Mouse (Mus musculus) E14TG2a.4 (cell line): Measurements from ENCODE around the gene Fam69a.

Experiments
- H3K27me3 ChIP-seq: 2 replicates; pipeline ENCODE4 v1.6.1; 2014; ENCODE audit warnings: low read length, control low read depth; ENCODE audit not compliant: insufficient read depth
- H3K36me3 ChIP-seq: 2 replicates; pipeline ENCODE4 v1.6.1; 2014; ENCODE audit warnings: low read length, control low read depth; ENCODE audit not compliant: insufficient read depth
- H3K4me1 ChIP-seq: replicated peaks from 2 replicates; pipeline ENCODE4 v1.6.1; 2014; ENCODE audit warnings: low read depth, low read length, control low read depth
- H3K4me3 ChIP-seq: replicated peaks from 2 replicates; pipeline ENCODE4 v1.5.1; 2014; ENCODE audit warnings: mild to moderate bottlenecking, low read length
- H3K9me3 ChIP-seq: 2 replicates; pipeline ENCODE4 v1.6.1; 2014; ENCODE audit warnings: low read length, control low read depth
- CTCF ChIP-seq: conservative IDR thresholded peaks from 2 replicates; pipeline ENCODE4 v1.5.1; 2014; ENCODE audit warnings: low read length
- NANOG ChIP-seq: IDR thresholded peaks from 2 replicates; pipeline ENCODE4 v1.6.1; 2014; ENCODE audit warnings: borderline replicate concordance, low read length, mixed read lengths
- POU5F1 ChIP-seq: IDR thresholded peaks from 2 replicates; pipeline ENCODE4 v1.6.1; 2014; ENCODE audit warnings: low read length, borderline replicate concordance

The Fam69a gene

DNA sequence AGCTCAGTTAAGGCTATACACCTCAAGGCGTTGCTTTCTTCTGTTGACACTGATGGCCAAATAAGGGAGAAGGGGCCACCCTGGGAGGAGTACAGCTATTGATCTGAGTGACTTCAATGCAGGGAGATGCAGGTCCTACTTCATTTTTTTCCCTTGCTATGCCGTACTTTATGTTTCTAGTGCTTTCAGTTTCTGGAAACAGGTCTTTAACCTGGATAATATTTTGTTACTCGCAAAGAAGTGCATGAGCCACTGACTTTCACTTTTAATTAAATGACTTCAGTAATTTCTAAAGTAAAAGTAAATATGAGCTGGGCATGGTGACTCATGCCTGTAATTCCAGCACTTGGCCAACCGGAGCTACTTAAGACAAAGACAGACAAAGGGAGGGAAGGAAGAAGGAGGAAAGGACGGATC is 958 bp upstream of the Fam69a start:
- H3K4me3 ChIP-seq: peak overlapping the region; percentile 92
- peaks cover 20% of the 10 kb centered on the region for H3K4me1 ChIP-seq
- no peaks in the 10 kb centered on the region for H3K9me3 ChIP-seq
- H3K27me3 ChIP-seq: peaks cover 11% of the 10 kb centered on the region
- H3K36me3 ChIP-seq: no peaks in the 10 kb centered on the region
- TF ChIP-seq CTCF (no peak), POU5F1 (no peak)

DNA sequence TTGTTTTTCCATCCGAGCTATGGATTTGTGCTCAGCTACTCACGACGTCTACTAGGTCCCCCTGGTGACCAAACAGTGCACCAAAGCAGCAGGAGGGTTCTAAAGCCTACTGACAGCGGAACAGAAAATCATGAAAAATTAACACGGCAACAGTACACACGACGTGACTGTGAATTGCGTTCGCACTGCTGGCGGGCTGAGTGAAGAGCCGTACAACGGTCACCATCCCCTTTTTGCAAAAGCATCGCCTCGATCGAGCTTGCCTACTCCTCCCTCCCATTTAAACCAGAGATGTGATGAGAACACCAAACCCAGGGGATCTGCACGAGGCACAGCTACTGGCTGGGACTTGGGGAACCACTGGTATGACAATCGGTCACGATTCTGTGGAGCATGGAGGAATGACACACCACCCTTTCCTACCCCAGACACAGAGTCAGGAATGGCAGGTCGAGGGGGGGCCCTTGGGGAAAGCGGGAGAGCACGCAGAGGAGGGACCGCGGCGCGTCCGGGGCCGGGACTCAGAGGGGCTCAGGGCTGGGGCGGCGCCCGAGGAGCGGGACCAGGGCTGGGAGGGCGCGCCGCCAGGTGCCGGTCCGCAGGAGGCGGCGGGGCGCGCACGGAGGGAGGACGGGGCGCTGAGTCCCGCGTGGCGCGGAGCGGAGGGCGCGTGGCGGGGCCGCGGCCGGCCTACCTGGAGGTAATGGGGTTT is 474 bp downstream of the Fam69a start:
- H3K4me3 ChIP-seq: peak overlapping the region; percentile 92
- no peak for TF ChIP-seq POU5F1
- TF ChIP-seq NANOG: no peak
- TF ChIP-seq CTCF: peak; percentile 26
- peaks cover 11% of the 10 kb centered on the region for H3K4me1 ChIP-seq
- H3K9me3 ChIP-seq: no peaks in the 10 kb centered on the region
- peaks cover 11% of the 10 kb centered on the region for H3K27me3 ChIP-seq
- H3K36me3 ChIP-seq: no peaks in the 10 kb centered on the region

DNA sequence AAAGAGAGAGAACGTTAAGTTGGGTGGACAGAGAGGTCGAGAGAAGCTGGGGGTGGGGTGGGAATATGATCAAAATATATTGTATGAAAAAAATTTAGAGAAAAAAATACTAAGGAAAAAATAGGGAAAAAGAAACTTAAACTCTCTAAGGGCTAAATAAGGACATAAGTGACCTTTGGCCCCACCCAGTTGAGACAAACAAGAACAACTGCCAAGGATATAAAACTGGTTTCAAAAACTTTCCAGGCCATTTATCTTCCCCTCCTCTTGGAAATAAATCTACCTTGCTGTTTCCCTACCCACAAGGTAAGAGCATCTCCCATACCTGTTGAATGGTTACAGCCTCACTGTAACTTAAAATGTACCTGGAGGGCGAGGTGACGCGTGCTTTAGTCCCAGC is 2.9 kb downstream of the Fam69a start:
- TF ChIP-seq POU5F1 (no peak), NANOG (no peak), CTCF (no peak)
- Histone ChIP-seq H3K9me3 (no peaks in the 10 kb centered on the region), H3K36me3 (no peaks in the 10 kb centered on the region), H3K4me3 (no peak overlapping the region), H3K27me3 (peaks cover 2% of the 10 kb centered on the region; the same call in 1 of the 2 replicates), H3K4me1 (peaks cover 11% of the 10 kb centered on the region)

DNA sequence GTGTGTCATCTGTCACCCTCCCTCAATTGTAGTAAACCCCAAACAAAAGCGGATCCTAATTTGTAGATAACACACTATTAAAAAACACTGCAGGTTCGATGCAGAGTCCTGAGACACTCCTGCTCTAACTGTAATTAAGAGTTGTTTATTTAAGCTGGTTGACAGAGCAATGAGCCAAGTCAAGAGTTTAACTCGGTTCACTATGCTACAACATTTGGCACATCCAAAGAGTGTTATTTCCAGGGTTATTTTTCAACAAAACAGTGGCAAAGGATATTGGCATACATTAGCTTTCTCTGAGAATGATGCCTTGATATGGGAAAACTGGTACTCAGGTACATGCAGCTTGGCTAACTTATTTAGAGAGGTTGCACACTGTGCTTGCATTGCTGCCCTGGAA is 4.9 kb downstream of the Fam69a start:
- no peak for TF ChIP-seq CTCF
- Histone ChIP-seq H3K4me3 (no peak overlapping the region), H3K9me3 (no peaks in the 10 kb centered on the region), H3K4me1 (peaks cover 5% of the 10 kb centered on the region), H3K36me3 (no peaks in the 10 kb centered on the region), H3K27me3 (peaks cover 2% of the 10 kb centered on the region; the same call in 1 of the 2 replicates)

DNA sequence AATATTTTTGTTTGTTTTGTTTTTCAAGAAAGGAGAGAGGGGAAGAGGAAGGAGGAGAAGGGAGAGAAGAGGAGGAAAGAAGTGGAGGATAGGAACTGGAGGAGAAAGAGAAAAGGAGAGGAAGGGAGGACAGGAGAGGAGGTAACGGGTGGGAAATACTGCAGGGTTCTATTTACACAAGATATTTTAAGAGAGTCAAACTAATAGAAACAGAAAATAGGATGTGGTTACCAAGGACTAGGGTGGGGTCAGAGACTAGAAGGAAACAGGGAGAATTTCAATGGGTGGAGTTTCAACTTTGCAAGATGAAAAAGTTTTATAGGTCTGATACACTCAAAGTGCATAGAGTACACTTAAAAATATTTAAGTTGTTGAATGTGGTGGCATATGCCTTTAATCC is 7.0 kb downstream of the Fam69a start:
- Histone ChIP-seq H3K4me3 (no peak overlapping the region), H3K9me3 (no peaks in the 10 kb centered on the region), H3K4me1 (no peaks in the 10 kb centered on the region), H3K36me3 (no peaks in the 10 kb centered on the region), H3K27me3 (0 out of 2 replicates have a peak, but pooled peaks cover under 1% of the 10 kb centered on the region)
- TF ChIP-seq CTCF (no peak), NANOG (no peak), POU5F1 (no peak)

DNA sequence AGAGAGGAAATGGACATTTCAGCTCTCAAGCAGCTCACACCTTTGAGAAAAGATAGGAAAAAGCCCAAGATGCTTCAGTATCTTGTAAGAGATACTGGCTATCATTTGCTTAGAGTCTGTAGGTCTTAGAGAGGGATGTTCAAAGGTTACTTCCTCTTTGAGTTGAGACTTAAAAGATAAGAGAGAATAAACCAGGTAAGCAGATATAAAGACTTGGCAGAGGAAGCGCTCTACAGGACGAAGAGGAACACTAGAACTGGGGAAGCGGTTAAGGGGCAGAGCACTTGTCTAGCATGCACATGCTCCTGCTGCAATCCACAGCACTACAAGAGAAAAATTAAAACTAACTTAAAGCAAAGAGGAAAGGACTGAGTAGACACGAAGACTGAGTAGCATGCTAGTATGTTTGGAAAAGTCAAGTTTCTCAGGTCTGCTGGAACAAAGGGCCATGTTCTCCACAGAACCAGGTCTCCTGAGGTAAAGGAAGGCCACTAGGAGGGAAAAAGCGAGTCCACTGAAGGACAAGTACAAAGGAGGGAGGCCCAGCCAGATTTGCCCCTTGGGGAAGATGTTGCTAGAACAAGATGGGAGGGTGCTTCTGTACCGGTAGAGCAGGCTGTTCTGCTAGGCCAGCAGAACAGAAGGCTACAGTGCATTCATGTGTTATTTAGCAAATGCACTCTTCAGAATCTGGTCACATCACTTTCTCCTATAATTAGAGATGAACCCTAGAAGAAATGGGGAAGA is 8.4 kb downstream of the Fam69a start:
- no peak for TF ChIP-seq NANOG

DNA sequence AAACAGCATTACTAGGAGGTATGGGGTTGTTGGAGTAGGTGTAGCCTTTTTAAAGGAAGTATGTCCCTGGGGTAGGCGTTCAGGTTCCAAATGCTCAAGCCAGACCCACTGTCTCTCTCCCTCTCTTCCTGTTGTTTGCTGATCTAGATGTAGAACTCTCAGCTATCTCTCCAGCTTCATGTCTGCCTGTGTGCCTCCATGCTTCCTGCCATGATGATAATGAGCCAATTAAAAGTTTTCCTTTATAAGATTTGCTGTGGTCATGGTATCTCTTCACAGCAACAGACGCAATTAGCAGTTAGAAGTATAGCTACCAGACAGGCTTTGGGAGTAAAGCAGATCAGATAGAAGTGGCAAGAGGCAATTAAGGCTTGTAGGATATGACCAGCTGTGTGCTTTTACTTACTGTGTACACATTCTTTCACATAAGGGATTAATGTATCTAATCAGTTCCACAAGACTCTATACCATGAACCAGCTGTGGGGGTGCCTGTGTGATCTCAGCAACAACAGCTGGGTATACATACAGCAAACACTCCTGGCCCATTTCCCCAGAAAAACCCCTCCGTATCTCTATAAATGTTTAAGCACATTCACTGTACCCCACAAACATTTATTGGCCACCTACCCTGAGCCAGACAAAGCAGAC is 9.1 kb downstream of the Fam69a start:
- no peaks in the 10 kb centered on the region for H3K36me3 ChIP-seq
- no peaks in the 10 kb centered on the region for H3K27me3 ChIP-seq
- no peaks in the 10 kb centered on the region for H3K9me3 ChIP-seq
- H3K4me3 ChIP-seq: no peak overlapping the region
- TF ChIP-seq CTCF (no peak), POU5F1 (no peak), NANOG (no peak)
- peaks cover 12% of the 10 kb centered on the region for H3K4me1 ChIP-seq

More for the DNA sequence above, 8.4 kb downstream of the Fam69a start:
- H3K9me3 ChIP-seq: no peaks in the 10 kb centered on the region
- no peak overlapping the region for H3K4me3 ChIP-seq
- H3K4me1 ChIP-seq: peaks cover 5% of the 10 kb centered on the region
- H3K27me3 ChIP-seq: no peaks in the 10 kb centered on the region
- H3K36me3 ChIP-seq: no peaks in the 10 kb centered on the region

DNA sequence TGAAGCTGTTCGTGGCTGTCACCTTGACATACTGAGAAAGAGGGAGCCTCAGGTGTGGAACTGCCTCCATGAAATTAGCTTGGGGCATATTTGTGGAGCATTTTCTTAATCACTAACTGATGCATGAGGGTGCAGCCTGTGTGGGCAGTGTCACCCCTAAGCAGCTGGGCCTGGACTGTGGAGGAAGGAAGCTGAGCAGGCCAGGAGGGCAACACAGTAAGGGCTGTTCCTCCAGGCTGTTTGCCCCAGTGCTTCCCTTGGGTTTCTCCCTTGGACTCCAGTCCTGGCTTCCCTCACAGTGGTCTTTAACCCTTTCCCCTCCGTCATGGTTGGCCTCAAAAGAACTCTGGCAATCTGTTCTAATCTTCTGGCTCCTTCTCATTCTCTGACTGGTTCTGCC is 13.6 kb downstream of the Fam69a start:
- Histone ChIP-seq H3K4me1 (peaks cover 33% of the 10 kb centered on the region), H3K9me3 (no peaks in the 10 kb centered on the region), H3K36me3 (no peaks in the 10 kb centered on the region), H3K27me3 (no peaks in the 10 kb centered on the region), H3K4me3 (no peak overlapping the region)
- TF ChIP-seq CTCF (no peak), POU5F1 (no peak), NANOG (no peak)
